Mouse (Mus musculus) MEL (cell line): Measurements from ENCODE around the gene Ankfy1. TPM values are rescaled to one million over a fixed set of nuclear protein-coding genes. Genes with fewer than 3 reads are reported as not detected.
A peak's percentile ranks its signal among the peaks of the same experiment; 100 is the strongest.

Source experiments
- DNase-seq: peaks from one replicate; pipeline ENCODE4 v3.0.0; 2011; ENCODE audit warnings: low read depth, low spot score
- H3K27ac ChIP-seq: 2 replicates; pipeline ENCODE4 v1.5.1; 2012; ENCODE audit warnings: low read depth, mild to moderate bottlenecking, control low read depth, low read length, moderate library complexity; ENCODE audit not compliant: control insufficient read depth
- H3K27me3 ChIP-seq, 2 experiments: fragments of 150-350 bp in 1 of 2; sonication (generic) in 1 of 2; 2 replicates each; pipeline ENCODE4 v1.6.1; 2012; ENCODE audit warnings: low read length in 2 of 2, mild to moderate bottlenecking in 2 of 2, improper control_type of control experiment in 1 of 2, moderate library complexity in 1 of 2; ENCODE audit not compliant: insufficient read depth in 2 of 2, control insufficient read depth in 1 of 2
- H3K36me3 ChIP-seq, 2 experiments: 2 replicates each; pipeline ENCODE4 v1.6.1; 2012 to 2014; ENCODE audit warnings: low read length in 2 of 2, improper control_type of control experiment in 1 of 2, inconsistent platforms in 1 of 2, mild to moderate bottlenecking in 1 of 2; ENCODE audit not compliant: insufficient read depth in 2 of 2, control insufficient read depth in 1 of 2
- H3K4me1 ChIP-seq, 2 experiments: fragments of 150-350 bp in 1 of 2; sonication (generic) in 1 of 2; 2 replicates each; pipeline ENCODE4 v1.6.1; 2012; ENCODE audit warnings: low read length in 2 of 2, improper control_type of control experiment in 1 of 2, mild to moderate bottlenecking in 1 of 2; ENCODE audit not compliant: insufficient read depth in 2 of 2, control insufficient read depth in 1 of 2
- H3K4me3 ChIP-seq, 2 experiments: fragments of 150-350 bp in 1 of 2; sonication (generic) in 1 of 2; 2 replicates each; pipeline ENCODE4 v1.5.1; 2012; ENCODE audit warnings: low read depth in 2 of 2, low read length in 2 of 2, mild to moderate bottlenecking in 2 of 2, moderate library complexity in 2 of 2, control low read depth in 1 of 2, improper control_type of control experiment in 1 of 2; ENCODE audit not compliant: control insufficient read depth in 1 of 2, insufficient read depth in 1 of 2
- H3K79me2 ChIP-seq: 2 replicates; pipeline ENCODE4 v1.6.1; 2012; ENCODE audit warnings: mild to moderate bottlenecking, low read length, moderate library complexity; ENCODE audit not compliant: control insufficient read depth, poor library complexity, insufficient read depth
- H3K9ac ChIP-seq: 2 replicates; pipeline ENCODE4 v1.6.1; 2012; ENCODE audit warnings: low read depth, mild to moderate bottlenecking, control low read depth, low read length, moderate library complexity; ENCODE audit not compliant: control insufficient read depth, poor library complexity, severe bottlenecking
- H3K9me3 ChIP-seq: fragments of 150-350 bp; sonication (generic); replicated peaks from 2 replicates; pipeline ENCODE4 v1.6.1; 2012; ENCODE audit warnings: mild to moderate bottlenecking, low read length, improper control_type of control experiment, moderate library complexity; ENCODE audit not compliant: insufficient read depth
- CHD2 ChIP-seq: IDR thresholded peaks from 2 replicates; pipeline ENCODE4 v1.6.1; 2011; ENCODE audit warnings: low read length, improper control_type of control experiment
- CTCF ChIP-seq, 3 experiments: IDR thresholded peaks in 2 of 3; conservative IDR thresholded peaks in 1 of 3; 2 replicates each; pipeline ENCODE4 v1.5.1; 2011 to 2012; ENCODE audit warnings: low read length in 3 of 3, low read depth in 2 of 3, mild to moderate bottlenecking in 2 of 3, improper control_type of control experiment in 1 of 3, inconsistent platforms in 1 of 3, mixed read lengths in 1 of 3, moderate library complexity in 1 of 3; ENCODE audit not compliant: control insufficient read depth in 1 of 3, insufficient read depth in 1 of 3, poor library complexity in 1 of 3, severe bottlenecking in 1 of 3
- MAFK ChIP-seq: IDR thresholded peaks from 2 replicates; pipeline ENCODE4 v1.6.1; 2011; ENCODE audit warnings: low read depth, mild to moderate bottlenecking, low read length, improper control_type of control experiment, borderline replicate concordance
- MAX ChIP-seq: IDR thresholded peaks from 2 replicates; pipeline ENCODE4 v1.6.1; 2011; ENCODE audit warnings: low read length, improper control_type of control experiment
- MEF2A ChIP-seq: IDR thresholded peaks from 2 replicates; pipeline ENCODE4 v1.6.1; 2014; ENCODE audit warnings: low read depth, mild to moderate bottlenecking, inconsistent platforms, low read length, improper control_type of control experiment; ENCODE audit not compliant: poor library complexity, insufficient replicate concordance, severe bottlenecking; ENCODE audit errors: extremely low read depth
- MYC ChIP-seq: IDR thresholded peaks from 2 replicates; pipeline ENCODE4 v1.6.1; 2011; ENCODE audit warnings: low read depth, mild to moderate bottlenecking, low read length, improper control_type of control experiment, moderate library complexity
- NRF1 ChIP-seq: IDR thresholded peaks from 2 replicates; pipeline ENCODE4 v1.6.1; 2014; ENCODE audit warnings: low read depth, mild to moderate bottlenecking, inconsistent platforms, low read length, improper control_type of control experiment, moderate library complexity; ENCODE audit not compliant: poor library complexity, insufficient read depth, severe bottlenecking
- POLR2A ChIP-seq, 2 experiments: IDR thresholded peaks; 2 replicates each; pipeline ENCODE4 v1.6.1; 2011 to 2012; ENCODE audit warnings: low read length in 2 of 2, mild to moderate bottlenecking in 2 of 2, control low read depth in 1 of 2, improper control_type of control experiment in 1 of 2, low read depth in 1 of 2, moderate library complexity in 1 of 2; ENCODE audit not compliant: control insufficient read depth in 1 of 2, insufficient read depth in 1 of 2, poor library complexity in 1 of 2
- POLR2AphosphoS2 ChIP-seq: IDR thresholded peaks from 2 replicates; pipeline ENCODE4 v1.6.1; 2011; ENCODE audit warnings: low read length, improper control_type of control experiment
- POLR2AphosphoS5 ChIP-seq: IDR thresholded peaks from 2 replicates; pipeline ENCODE4 v1.6.1; 2012; ENCODE audit warnings: low read depth, borderline replicate concordance, mild to moderate bottlenecking, inconsistent platforms, low read length, moderate library complexity, mixed read lengths
- SMC3 ChIP-seq: IDR thresholded peaks from 2 replicates; pipeline ENCODE4 v1.6.1; 2011; ENCODE audit warnings: low read depth, low read length, improper control_type of control experiment
- TAL1 ChIP-seq: IDR thresholded peaks from 2 replicates; pipeline ENCODE4 v1.6.1; 2012; ENCODE audit warnings: mild to moderate bottlenecking, inconsistent platforms, low read length, moderate library complexity, mixed read lengths
- TBP ChIP-seq: IDR thresholded peaks from 2 replicates; pipeline ENCODE4 v1.8.0; 2011; ENCODE audit warnings: low read depth, low read length, improper control_type of control experiment
- TCF12 ChIP-seq: IDR thresholded peaks from 2 replicates; pipeline ENCODE4 v1.6.1; 2014; ENCODE audit warnings: low read depth, mild to moderate bottlenecking, inconsistent platforms, low read length, improper control_type of control experiment, moderate library complexity
- USF2 ChIP-seq, 2 experiments: IDR thresholded peaks; 2 replicates each; pipeline ENCODE4 v1.6.1; 2011 to 2012; ENCODE audit warnings: improper control_type of control experiment in 2 of 2, low read length in 2 of 2, borderline replicate concordance in 1 of 2, inconsistent platforms in 1 of 2, low read depth in 1 of 2, mild to moderate bottlenecking in 1 of 2; ENCODE audit not compliant: insufficient read depth in 1 of 2
- ZMIZ1 ChIP-seq: IDR thresholded peaks from 2 replicates; pipeline ENCODE4 v1.6.1; 2012; ENCODE audit warnings: low read depth, mild to moderate bottlenecking, inconsistent platforms, low read length, improper control_type of control experiment, moderate library complexity
- ZNF384 ChIP-seq: IDR thresholded peaks from 2 replicates; pipeline ENCODE4 v1.6.1; 2012; ENCODE audit warnings: low read depth, mild to moderate bottlenecking, inconsistent platforms, low read length, improper control_type of control experiment
- polyA plus RNA-seq, 2 experiments: library from polyadenylated mRNA; stranded (reverse) in 1 of 2; unstranded in 1 of 2; fragments of >175 nt in 1 of 2; fragments of >200 nt in 1 of 2; gene quantifications; 2 replicates each; pipeline versions ENCODE4 v1.2.1 to v1.2.4; 2012; ENCODE audit warnings: low replicate concordance in 2 of 2, low read depth in 1 of 2; ENCODE audit not compliant: insufficient read length in 2 of 2, insufficient read depth in 1 of 2, missing spikeins in 1 of 2
- total RNA-seq: library from RNA; depleted of rRNA; stranded (reverse); fragments of 300-350 nt; gene quantifications from 2 replicates; pipeline ENCODE4 v1.2.3, GENCODE M21; 2012

The Ankfy1 gene
- total and polyA plus RNA-seq, 3 experiments: 60.6 to 153 (median 148) TPM

- Histone ChIP-seq H3K9me3 (no peaks in the 10 kb centered on the region), H3K4me3 (no peak overlapping the region), H3K27me3 (no peaks in the 10 kb centered on the region), H3K4me1 (no peaks in the 10 kb centered on the region), H3K27ac (no peak overlapping the region), H3K79me2 (no peaks in the 10 kb centered on the region), H3K36me3 (peaks cover 4 to 67% of the 10 kb centered on the region in 2 experiments), H3K9ac (no peak overlapping the region)
- no peak for TF ChIP-seq NRF1
- peak; percentile 82 for TF ChIP-seq MAFK
- DNase-seq: no peak
Observed at GRCm38 (mm10) chr11:72760781-72761180, 71.0 kb downstream of the Ankfy1 start.

- H3K4me3 ChIP-seq: no peak overlapping the region
- TF ChIP-seq CHD2 (no peak), POLR2AphosphoS2 (no peak), MEF2A (no peak), TCF12 (no peak), POLR2AphosphoS5 (no peak), ZNF384 (no peak), CTCF (IDR thresholded peaks at IDR 0.05 in 2 of 3, conservative IDR thresholded peaks at IDR 0.05 in 1 of 3; ENCODE audit: control insufficient read depth in 1 of 3, insufficient read depth in 1 of 3, low read depth in 2 of 3, low read length in 3 of 3, poor library complexity in 1 of 3, severe bottlenecking in 1 of 3) (no peak), MAX (no peak), POLR2A (IDR thresholded peaks at IDR 0.05; ENCODE audit: control insufficient read depth in 1 of 2, insufficient read depth in 1 of 2, low read depth in 1 of 2, low read length in 2 of 2, poor library complexity in 1 of 2) (no peak), ZMIZ1 (no peak), SMC3 (no peak), TBP (no peak), USF2 (IDR thresholded peaks at IDR 0.05; ENCODE audit: borderline replicate concordance in 1 of 2, insufficient read depth in 1 of 2, low read depth in 1 of 2, low read length in 2 of 2) (no peak), TAL1 (no peak)
- H3K79me2 ChIP-seq: no peaks in the 10 kb centered on the region
- no peaks in the 10 kb centered on the region for H3K9me3 ChIP-seq
- H3K4me1 ChIP-seq: no peaks in the 10 kb centered on the region
- H3K9ac ChIP-seq: no peak overlapping the region
- H3K36me3 ChIP-seq: peaks cover 5 to 46% of the 10 kb centered on the region in 2 experiments
- DNase-seq: no peak
- no peak overlapping the region; the same call in 1 of the 2 replicates for H3K27ac ChIP-seq
- H3K27me3 ChIP-seq: no peaks in the 10 kb centered on the region
Observed at GRCm38 (mm10) chr11:72764270-72764669, 74.5 kb downstream of the Ankfy1 start.

- no peaks in the 10 kb centered on the region for H3K4me1 ChIP-seq
- H3K79me2 ChIP-seq: no peaks in the 10 kb centered on the region
- H3K27ac ChIP-seq: no peak overlapping the region
- no peaks in the 10 kb centered on the region for H3K27me3 ChIP-seq
- H3K36me3 ChIP-seq: peaks cover 2 to 16% of the 10 kb centered on the region in 2 experiments; a peak in 3 of 4 replicates
- no peaks in the 10 kb centered on the region for H3K9me3 ChIP-seq
- peak; percentile 28; the same call in 1 of the 2 replicates for TF ChIP-seq POLR2AphosphoS5
- no peak for TF ChIP-seq MYC
- H3K4me3 ChIP-seq: no peak overlapping the region
- peak; percentile 17 for DNase-seq
- no peak overlapping the region for H3K9ac ChIP-seq
Observed at GRCm38 (mm10) chr11:72767716-72768115, 77.9 kb downstream of the Ankfy1 start.
